Mouse (Mus musculus) thymus, postnatal 4 days (tissue): ENCODE results near the gene Sap30l.
"Not testable (repeated sequence)": the region's sequence is repeated elsewhere in the genome, so short reads cannot be mapped to it uniquely, and the experiment has no call there.

Experiments used
- DNase-seq: peaks from one replicate; pipeline ENCODE4 v3.0.0; 2021

The Sap30l gene

GRCm38 (mm10) chr11:57832552-57833201, 31.2 kb downstream of the Sap30l start, which contains the start of gene Hand1:
Gene Hand1 (minus strand): TSS chr11:57832818.
- DNase-seq = no peak

GRCm38 (mm10) chr11:57833296-57833977, 32.0 kb downstream of the Sap30l start:
- DNase-seq = no peak

- DNase-seq = no peak
Measured at GRCm38 (mm10) chr11:57834031-57834430, 32.6 kb downstream of the Sap30l start.

GRCm38 (mm10) chr11:57835331-57835730, 33.9 kb downstream of the Sap30l start:
- no peak for DNase-seq

- DNase-seq = no peak
Measured at GRCm38 (mm10) chr11:57835931-57836330, 34.5 kb downstream of the Sap30l start.

- no peak for DNase-seq
Measured at GRCm38 (mm10) chr11:57836401-57836800, 35.0 kb downstream of the Sap30l start.

GRCm38 (mm10) chr11:57836872-57837680, 35.6 kb downstream of the Sap30l start:
- no peak for DNase-seq

- no peak for DNase-seq
Measured at GRCm38 (mm10) chr11:57837861-57838680, 36.6 kb downstream of the Sap30l start.

- no peak for DNase-seq
Measured at GRCm38 (mm10) chr11:57840986-57841385, 39.5 kb downstream of the Sap30l start.

GRCm38 (mm10) chr11:57841391-57841790, 40.0 kb downstream of the Sap30l start:
- no peak for DNase-seq

GRCm38 (mm10) chr11:57846421-57847363, 45.3 kb downstream of the Sap30l start:
- DNase-seq = not testable (repeated sequence)

- DNase-seq = no peak
Measured at GRCm38 (mm10) chr11:57847396-57847795, 46.0 kb downstream of the Sap30l start.

GRCm38 (mm10) chr11:57850298-57850697, 48.9 kb downstream of the Sap30l start:
- no peak for DNase-seq

- DNase-seq = no peak
Measured at GRCm38 (mm10) chr11:57850931-57851330, 49.5 kb downstream of the Sap30l start.

- no peak for DNase-seq
Measured at GRCm38 (mm10) chr11:57853571-57853970, 52.1 kb downstream of the Sap30l start.

GRCm38 (mm10) chr11:57857709-57858108, 56.3 kb downstream of the Sap30l start:
- DNase-seq = no peak
